Mouse (Mus musculus) heart, embryonic 12.5 days (tissue): Measurements from ENCODE around the gene Neil3. TPM values are rescaled to one million over a fixed set of nuclear protein-coding genes. Genes with fewer than 3 reads are reported as not detected.

ENCODE experiments used
- ATAC-seq: fragments of 200-750 bp; cut with Nextera tagmentation; 2 replicates; pipeline ENCODE4 v1.8.0; 2017; ENCODE audit warnings: moderate TSS enrichment, moderate library complexity; ENCODE audit not compliant: insufficient number of reproducible peaks, low FRiP score
- H3K27ac ChIP-seq: fragments of 300-500 bp; sonication (generic); 2 replicates; pipeline ENCODE4 v1.5.1; 2016; ENCODE audit warnings: mild to moderate bottlenecking, moderate library complexity; ENCODE audit not compliant: poor library complexity, severe bottlenecking
- H3K27me3 ChIP-seq: fragments of 300-500 bp; sonication (generic); replicated peaks from 2 replicates; pipeline ENCODE4 v1.6.1; 2016; ENCODE audit warnings: mild to moderate bottlenecking, moderate library complexity
- H3K36me3 ChIP-seq: fragments of 300-500 bp; sonication (generic); 2 replicates; pipeline ENCODE4 v1.6.1; 2016; ENCODE audit warnings: mild to moderate bottlenecking, moderate library complexity
- H3K4me1 ChIP-seq: fragments of 300-500 bp; sonication (generic); replicated peaks from 2 replicates; pipeline ENCODE4 v1.6.1; 2016; ENCODE audit warnings: mild to moderate bottlenecking
- H3K4me2 ChIP-seq: fragments of 300-500 bp; sonication (generic); 2 replicates; pipeline ENCODE4 v1.6.1; 2016; ENCODE audit warnings: mild to moderate bottlenecking, moderate library complexity
- H3K4me3 ChIP-seq: fragments of 300-500 bp; sonication (generic); 2 replicates; pipeline ENCODE4 v1.5.1; 2016; ENCODE audit warnings: mild to moderate bottlenecking
- H3K9ac ChIP-seq: fragments of 300-500 bp; sonication (generic); 2 replicates; pipeline ENCODE4 v1.6.1; 2016; ENCODE audit warnings: mild to moderate bottlenecking, moderate library complexity
- H3K9me3 ChIP-seq: fragments of 300-500 bp; sonication (generic); replicated peaks from 2 replicates; pipeline ENCODE4 v1.6.1; 2016; ENCODE audit warnings: mild to moderate bottlenecking, moderate library complexity
- WGBS: fragments of 180-500 bp; shearing (Covaris S2); methylation state at CpG from one replicate; pipeline ENCODE4 v1.1.7; 2016; 5-methylcytosine and 5-hydroxymethylcytosine counted together
- polyA plus RNA-seq: library from polyadenylated mRNA; unstranded; fragments of >200 nt; fragmentation: Nextera tagmentation; extraction: Ambion mirVana; gene quantifications from 2 replicates; pipeline ENCODE4 v1.2.1, GENCODE M21; 2016

Gene Neil3
- polyA plus RNA-seq: 21.3 and 22.1 TPM in 2 replicates

DNA sequence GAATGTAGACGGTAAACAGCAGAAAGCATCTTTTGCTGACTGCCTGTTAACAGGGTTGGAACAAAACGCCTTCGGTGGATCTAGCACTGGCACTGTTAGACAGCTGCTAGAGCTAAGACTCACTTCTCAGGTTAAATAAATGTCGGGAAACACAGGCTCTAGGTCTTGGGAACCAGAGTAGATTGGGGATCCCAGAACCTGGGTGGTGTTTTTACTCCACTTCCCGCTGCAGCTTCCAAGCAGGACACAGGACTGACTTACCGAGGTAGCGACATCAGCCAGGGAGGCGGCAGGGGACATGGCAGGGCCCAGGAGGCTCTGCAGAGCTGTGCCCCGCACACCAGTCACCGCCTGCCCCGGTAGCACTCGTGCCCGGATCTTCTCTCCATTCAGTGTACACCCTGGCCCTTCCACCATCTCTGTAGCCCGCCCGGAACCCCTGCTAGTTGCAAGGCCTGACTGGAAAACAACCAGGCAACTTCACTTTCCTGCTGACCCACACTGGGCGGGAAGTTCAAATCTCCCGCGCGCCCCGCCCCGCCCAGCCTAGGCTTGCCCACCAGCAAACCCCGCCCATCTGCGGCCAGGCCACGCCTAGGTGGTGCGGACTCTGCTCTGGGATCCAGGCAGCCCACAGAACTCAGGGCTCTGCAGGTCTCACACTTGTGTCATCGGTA is at the start of gene Neil3:
TSS of gene Neil3 (minus strand) at position 571 of the 677 bp plus-strand sequence.
- WGBS: 1% methylated on average over 26 of the region's 26 CpGs
- no peaks in the 10 kb centered on the region for H3K9me3 ChIP-seq
- no peaks in the 10 kb centered on the region for H3K36me3 ChIP-seq
- peak; percentile 99 for ATAC-seq
- peak within 1 kb of the TSS; percentile 71 for H3K4me3 ChIP-seq
- H3K27ac ChIP-seq: peak within 1 kb of the TSS; percentile 30; the same call in 1 of the 2 replicates
- no peaks in the 10 kb centered on the region for H3K27me3 ChIP-seq
- H3K4me2 ChIP-seq: peak within 1 kb of the TSS; percentile 86
- H3K9ac ChIP-seq: peak within 1 kb of the TSS; percentile 73
- H3K4me1 ChIP-seq: peaks cover 7% of the 10 kb centered on the region

DNA sequence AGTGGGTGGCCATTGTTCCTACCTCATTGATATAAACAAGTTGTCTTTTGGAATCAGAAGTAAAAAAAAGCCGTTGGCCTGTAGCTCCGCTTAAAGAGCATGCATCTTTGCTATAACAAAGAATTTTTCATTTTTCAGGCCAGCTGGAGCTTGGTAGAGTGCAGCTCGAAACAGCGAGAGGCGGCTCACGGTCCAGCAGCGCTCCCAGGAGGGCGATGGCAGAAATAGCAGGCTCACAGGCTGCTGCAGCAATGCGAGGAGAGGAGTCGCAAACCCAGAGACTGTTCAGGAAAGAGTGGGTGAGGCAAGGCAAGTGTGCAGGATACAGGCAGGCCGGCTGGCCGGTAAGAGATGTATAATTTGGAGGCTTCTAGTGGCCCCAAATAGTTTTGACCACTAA is 42.0 kb upstream of the Neil3 start:
- ATAC-seq: no peak
- Histone ChIP-seq H3K27ac (no peak overlapping the region), H3K4me1 (no peaks in the 10 kb centered on the region), H3K9ac (no peak overlapping the region), H3K4me3 (no peak overlapping the region), H3K36me3 (no peaks in the 10 kb centered on the region), H3K27me3 (no peaks in the 10 kb centered on the region), H3K9me3 (no peaks in the 10 kb centered on the region), H3K4me2 (no peak overlapping the region)
- 30% methylated on average over 12 of the region's 12 CpGs for WGBS

DNA sequence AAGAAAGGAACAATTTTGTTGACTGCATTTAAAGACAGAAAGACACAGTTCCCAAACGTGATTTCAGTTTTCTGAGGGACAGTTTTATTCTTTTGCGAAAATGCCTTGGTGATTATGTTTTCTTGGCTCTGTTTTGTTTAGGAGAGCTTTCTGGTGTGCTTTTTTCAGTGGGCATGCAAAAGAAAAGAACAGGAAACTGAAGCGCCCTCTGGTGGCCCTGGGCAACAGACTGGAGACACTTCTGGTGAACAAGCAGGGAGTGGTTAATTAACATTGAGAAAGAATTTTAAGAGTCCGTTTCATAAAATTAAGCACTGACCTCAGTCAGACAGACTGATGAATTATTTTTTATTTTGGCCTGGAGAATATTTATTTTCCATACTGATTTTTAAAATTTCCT is 25.1 kb upstream of the Neil3 start:
- no peaks in the 10 kb centered on the region for H3K27me3 ChIP-seq
- no peak overlapping the region for H3K4me2 ChIP-seq
- H3K4me1 ChIP-seq: no peaks in the 10 kb centered on the region
- no peak overlapping the region for H3K27ac ChIP-seq
- no peak for ATAC-seq
- H3K9me3 ChIP-seq: no peaks in the 10 kb centered on the region
- no peak overlapping the region for H3K9ac ChIP-seq
- H3K4me3 ChIP-seq: no peak overlapping the region
- WGBS: 26% methylated on average over 4 of the region's 4 CpGs
- H3K36me3 ChIP-seq: no peaks in the 10 kb centered on the region

DNA sequence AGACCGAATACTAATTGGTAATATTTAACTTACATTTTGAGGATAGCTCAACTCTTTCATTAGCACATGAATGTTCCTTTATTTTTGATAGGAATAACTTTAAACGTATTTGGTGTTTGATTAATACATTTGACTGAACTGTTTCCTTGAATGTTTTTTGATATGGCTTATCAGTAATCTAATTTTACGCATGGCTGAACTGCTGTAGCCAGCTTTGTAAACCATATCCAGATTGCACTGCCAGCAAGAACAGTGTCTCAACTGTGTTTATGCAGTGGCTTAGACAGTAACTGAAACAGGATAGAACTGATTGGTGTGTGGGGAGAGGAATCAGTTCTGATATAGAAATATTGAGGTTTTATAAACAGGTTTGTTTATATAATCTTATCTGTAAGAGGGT is 22.6 kb upstream of the Neil3 start:
- no peak for ATAC-seq
- H3K9me3 ChIP-seq: no peaks in the 10 kb centered on the region
- H3K36me3 ChIP-seq: no peaks in the 10 kb centered on the region
- WGBS: 63% methylated on average over 3 of the region's 3 CpGs
- H3K4me2 ChIP-seq: no peak overlapping the region
- H3K4me3 ChIP-seq: no peak overlapping the region
- no peaks in the 10 kb centered on the region for H3K27me3 ChIP-seq
- H3K4me1 ChIP-seq: no peaks in the 10 kb centered on the region
- H3K27ac ChIP-seq: no peak overlapping the region
- H3K9ac ChIP-seq: no peak overlapping the region

DNA sequence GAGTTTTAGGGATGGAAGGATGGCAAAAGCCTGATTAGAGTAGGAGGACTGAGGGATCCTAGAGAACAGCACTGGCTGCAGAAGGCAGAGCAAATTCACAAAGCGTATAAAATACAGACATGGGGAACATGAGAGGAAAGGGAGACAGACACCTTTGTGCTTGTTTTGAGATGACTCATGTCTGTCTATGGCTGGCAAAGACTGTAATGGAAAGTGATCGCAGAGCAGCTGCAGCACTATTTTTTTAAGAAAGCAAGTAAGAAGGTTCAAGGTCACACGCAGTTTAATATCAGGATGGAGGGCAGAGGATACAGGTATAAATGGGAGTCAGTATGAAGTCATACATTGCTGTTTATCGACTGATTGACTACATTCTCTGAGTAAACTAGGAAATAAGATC is 8.2 kb downstream of the Neil3 start:
- H3K36me3 ChIP-seq: no peaks in the 10 kb centered on the region
- no peak overlapping the region for H3K4me2 ChIP-seq
- ATAC-seq: no peak
- no peak overlapping the region for H3K27ac ChIP-seq
- H3K9ac ChIP-seq: no peak overlapping the region
- 81% methylated on average over 4 of the region's 4 CpGs for WGBS
- no peak overlapping the region for H3K4me3 ChIP-seq
- 0 out of 2 replicates have a peak, but pooled peaks cover 8% of the 10 kb centered on the region for H3K4me1 ChIP-seq
- H3K9me3 ChIP-seq: no peaks in the 10 kb centered on the region
- no peaks in the 10 kb centered on the region for H3K27me3 ChIP-seq

DNA sequence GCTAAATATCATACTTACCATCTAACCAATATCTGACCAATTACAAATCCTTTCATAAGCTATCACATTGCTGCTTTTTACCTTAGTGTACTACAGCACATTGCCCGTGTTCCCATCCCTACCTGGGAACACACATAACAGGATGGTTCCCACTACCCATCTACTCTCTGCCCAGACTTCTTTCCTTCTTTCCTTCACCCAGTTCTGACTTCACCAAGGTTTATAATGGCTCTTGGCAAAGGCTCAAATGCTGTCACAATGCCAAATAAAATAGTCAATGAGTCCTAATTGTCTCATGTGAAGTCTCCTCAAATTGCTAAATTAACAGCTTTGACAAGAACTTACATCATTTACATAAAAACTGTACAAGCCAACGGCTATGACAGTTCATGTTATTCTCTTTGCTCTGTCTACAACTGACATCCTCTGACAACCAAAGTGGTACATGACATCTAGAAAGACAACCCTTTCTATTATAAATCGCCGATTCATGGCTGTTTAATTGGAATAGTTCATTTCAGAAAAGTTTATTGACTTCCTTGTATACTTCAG is 9.9 kb downstream of the Neil3 start:
- Histone ChIP-seq H3K4me3 (no peak overlapping the region), H3K27ac (no peak overlapping the region), H3K36me3 (no peaks in the 10 kb centered on the region), H3K4me2 (no peak overlapping the region), H3K27me3 (no peaks in the 10 kb centered on the region), H3K4me1 (0 out of 2 replicates have a peak, but pooled peaks cover 8% of the 10 kb centered on the region), H3K9me3 (no peaks in the 10 kb centered on the region), H3K9ac (no peak overlapping the region)
- WGBS: 92% methylated on average over 4 of the region's 4 CpGs
- ATAC-seq: no peak

DNA sequence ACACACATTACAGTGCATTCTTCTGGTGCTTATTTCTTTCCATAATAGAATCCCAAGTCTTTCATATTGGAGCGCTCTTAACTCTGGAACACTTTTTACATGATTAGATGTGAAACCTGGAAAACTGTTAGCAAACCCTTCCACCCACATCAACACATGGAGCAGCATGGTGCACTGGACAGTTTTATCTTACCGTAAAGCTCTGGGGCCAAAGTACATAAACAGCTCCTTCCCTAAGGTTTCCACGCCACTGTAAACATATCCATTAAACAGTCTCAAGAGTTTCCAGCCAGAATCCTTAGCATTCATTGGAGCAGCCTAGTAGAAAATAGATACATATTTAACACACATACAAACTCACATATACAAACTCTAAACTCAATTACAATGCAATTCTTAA is 15.4 kb downstream of the Neil3 start:
- Histone ChIP-seq H3K9ac (no peak overlapping the region), H3K4me2 (no peak overlapping the region), H3K27me3 (no peaks in the 10 kb centered on the region), H3K4me3 (no peak overlapping the region), H3K4me1 (no peaks in the 10 kb centered on the region), H3K27ac (no peak overlapping the region), H3K36me3 (peaks cover 3% of the 10 kb centered on the region; the same call in 1 of the 2 replicates), H3K9me3 (no peaks in the 10 kb centered on the region)
- WGBS: 65% methylated on average over 3 of the region's 3 CpGs
- no peak for ATAC-seq

DNA sequence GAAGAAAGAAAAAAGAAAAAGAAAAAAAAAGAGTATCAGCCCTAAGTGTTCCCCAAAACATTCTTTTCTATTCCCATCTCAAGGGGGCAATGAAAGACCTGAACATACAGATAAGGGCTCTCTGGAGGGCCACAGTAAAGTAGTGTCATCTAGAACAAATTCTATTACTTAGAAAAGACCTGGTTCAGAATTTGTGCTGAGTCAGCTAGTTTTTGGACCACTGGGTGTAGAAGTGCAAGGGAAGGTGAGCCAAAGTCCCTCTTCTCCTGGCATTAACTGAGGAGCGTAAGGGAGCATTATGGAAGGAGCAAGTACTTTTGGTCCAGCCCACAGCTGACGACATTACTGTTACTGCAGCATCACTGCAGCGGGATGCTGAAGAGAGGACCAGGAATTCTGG is 19.7 kb downstream of the Neil3 start:
- no peaks in the 10 kb centered on the region for H3K9me3 ChIP-seq
- no peaks in the 10 kb centered on the region for H3K27me3 ChIP-seq
- no peak overlapping the region for H3K4me3 ChIP-seq
- no peak overlapping the region for H3K27ac ChIP-seq
- no peak overlapping the region for H3K4me2 ChIP-seq
- ATAC-seq: no peak
- H3K4me1 ChIP-seq: no peaks in the 10 kb centered on the region
- H3K36me3 ChIP-seq: peaks cover 3% of the 10 kb centered on the region; the same call in 1 of the 2 replicates
- 98% methylated on average over 3 of the region's 3 CpGs for WGBS
- H3K9ac ChIP-seq: no peak overlapping the region

DNA sequence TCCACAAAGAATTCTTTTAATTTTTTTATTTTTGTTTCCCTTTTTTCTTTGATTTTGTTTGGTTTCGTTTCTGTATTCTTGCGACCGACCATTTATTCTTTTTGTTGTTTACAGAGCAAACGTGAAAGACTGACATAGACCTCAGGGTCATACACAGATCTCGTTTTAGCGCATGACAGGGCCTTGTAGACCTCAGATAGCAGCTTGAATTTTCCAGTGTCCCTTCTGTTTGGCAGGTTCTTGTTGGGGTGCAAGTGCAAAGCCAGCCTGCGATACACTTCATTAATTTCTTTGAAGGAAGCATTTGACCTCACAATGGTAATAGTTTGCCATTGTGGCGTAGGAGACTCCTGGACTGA is 24.6 kb downstream of the Neil3 start:
- H3K27ac ChIP-seq: no peak overlapping the region
- H3K9ac ChIP-seq: no peak overlapping the region
- H3K4me2 ChIP-seq: no peak overlapping the region
- no peaks in the 10 kb centered on the region for H3K9me3 ChIP-seq
- H3K4me1 ChIP-seq: no peaks in the 10 kb centered on the region
- H3K27me3 ChIP-seq: no peaks in the 10 kb centered on the region
- WGBS: 87% methylated on average over 8 of the region's 8 CpGs
- no peaks in the 10 kb centered on the region for H3K36me3 ChIP-seq
- H3K4me3 ChIP-seq: no peak overlapping the region
- ATAC-seq: no peak

DNA sequence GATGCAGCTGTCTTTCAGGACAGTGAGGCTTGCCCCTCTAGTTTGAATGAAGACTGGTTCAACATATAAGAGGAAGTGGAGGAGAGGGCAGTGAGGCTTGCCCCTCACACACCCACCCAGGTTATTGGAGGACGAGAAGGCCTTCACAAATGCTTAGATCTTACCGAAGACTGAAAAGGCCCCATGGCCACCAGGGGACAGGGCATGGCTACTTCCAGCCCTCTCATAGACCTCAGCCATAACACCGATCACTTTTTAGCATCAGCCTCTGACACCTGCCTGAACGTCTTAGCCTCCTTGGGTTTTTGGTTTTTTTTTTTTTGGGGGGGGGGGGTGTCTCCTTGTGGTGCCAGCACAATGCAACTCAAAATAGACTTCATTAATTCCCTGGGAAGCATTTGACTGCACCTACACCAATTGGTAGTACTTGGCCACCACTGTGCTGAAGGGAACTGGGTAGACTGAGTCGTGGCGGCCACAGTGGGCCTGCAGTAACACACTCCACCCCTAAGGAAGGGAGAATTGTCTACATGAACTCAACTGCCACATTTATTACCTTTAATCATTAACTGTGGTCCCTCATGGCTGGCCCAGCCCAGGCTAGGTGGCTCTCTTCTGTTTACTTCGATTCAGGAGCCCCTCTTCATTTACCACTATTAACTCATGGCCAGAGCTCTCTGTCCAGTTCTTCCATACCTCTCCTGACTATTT is 25.1 kb downstream of the Neil3 start:
- ATAC-seq: no peak
- no peak overlapping the region for H3K9ac ChIP-seq
- no peak overlapping the region for H3K4me2 ChIP-seq
- H3K4me3 ChIP-seq: no peak overlapping the region
- H3K36me3 ChIP-seq: no peaks in the 10 kb centered on the region
- H3K27me3 ChIP-seq: no peaks in the 10 kb centered on the region
- H3K4me1 ChIP-seq: no peaks in the 10 kb centered on the region
- H3K9me3 ChIP-seq: no peaks in the 10 kb centered on the region
- no peak overlapping the region for H3K27ac ChIP-seq
- 88% methylated on average over 7 of the region's 7 CpGs for WGBS

DNA sequence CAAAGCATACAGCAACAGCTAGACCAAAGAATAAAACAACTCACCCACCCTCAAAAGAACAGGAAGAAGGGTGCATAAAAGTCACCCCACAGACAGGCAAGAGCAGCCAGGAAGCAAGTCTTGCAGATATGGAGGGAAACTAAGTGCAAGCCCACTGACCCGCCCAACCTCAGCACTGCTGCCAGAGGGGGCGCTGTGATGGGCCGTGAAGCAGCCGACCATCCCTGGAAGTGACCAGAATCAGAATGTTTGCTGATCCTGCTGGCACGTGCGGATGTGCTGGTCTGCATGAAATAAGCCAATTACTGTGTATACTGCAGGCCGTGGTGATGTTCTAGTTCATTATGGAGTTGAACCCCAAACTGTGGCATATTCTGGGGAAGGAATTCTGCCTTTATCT is 26.6 kb downstream of the Neil3 start:
- Histone ChIP-seq H3K9me3 (no peaks in the 10 kb centered on the region), H3K4me3 (no peak overlapping the region), H3K4me1 (no peaks in the 10 kb centered on the region), H3K9ac (no peak overlapping the region), H3K36me3 (no peaks in the 10 kb centered on the region), H3K27me3 (no peaks in the 10 kb centered on the region), H3K4me2 (no peak overlapping the region), H3K27ac (no peak overlapping the region)
- ATAC-seq: no peak
- WGBS: 61% methylated on average over 7 of the region's 7 CpGs
